Mouse (Mus musculus) gastrocnemius, postnatal 4 days (tissue): ENCODE measurements around the gene Cux1. TPM values are rescaled to one million over a fixed set of nuclear protein-coding genes. Genes with fewer than 3 reads are reported as not detected.

Experiments
- DNase-seq, 2 experiments: peaks; one replicate each; pipeline ENCODE4 v3.0.0; 2021 to 2022; ENCODE audit warnings: low spot score in 2 of 2, mixed read lengths in 2 of 2
- total RNA-seq, 2 experiments: library from RNA; stranded (reverse); gene quantifications; 2 replicates each; pipeline ENCODE4 v1.2.3; 2021

Cux1 gene
- total RNA-seq, 2 experiments from 2014 or later: 118 to 123 TPM

DNA sequence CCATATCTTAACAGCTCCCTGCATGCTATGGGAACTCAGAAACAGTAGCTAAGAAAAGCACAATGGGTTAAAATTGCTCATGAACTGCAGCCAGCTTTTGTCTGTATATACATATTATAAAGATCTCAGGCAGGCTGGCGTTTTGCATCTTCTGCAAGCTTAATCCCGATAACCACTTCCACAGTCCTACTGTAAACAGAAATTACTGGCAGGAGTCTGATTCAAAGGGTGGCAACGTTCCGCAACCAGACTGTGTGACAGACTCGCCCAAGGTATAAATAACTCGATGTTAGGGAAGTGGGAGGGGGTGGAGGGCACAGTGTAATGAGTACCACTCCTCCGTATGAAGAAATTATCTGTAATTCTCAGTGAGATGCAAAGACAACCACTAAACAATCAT lies 55.9 kb downstream of the Cux1 start:
- no peak for DNase-seq

DNA sequence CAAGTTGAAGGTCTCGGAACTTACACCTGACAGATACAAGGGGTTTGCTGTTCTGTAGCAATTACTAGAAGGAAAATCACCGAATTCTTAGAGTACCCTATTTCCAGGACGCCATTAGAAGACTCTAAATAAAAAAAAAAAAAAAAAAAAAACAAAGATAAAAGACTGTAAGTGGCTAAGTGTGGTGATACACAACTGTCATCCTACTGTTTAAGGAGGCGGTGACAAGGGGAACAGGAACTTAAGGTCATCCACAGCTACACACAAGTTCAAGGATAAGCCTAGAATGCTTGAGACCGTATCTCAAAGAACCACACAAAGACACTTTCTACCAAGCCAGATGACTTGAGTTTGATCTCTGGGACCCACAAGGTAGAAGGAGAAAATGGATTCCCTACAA lies 56.7 kb downstream of the Cux1 start:
- DNase-seq: no peak

DNA sequence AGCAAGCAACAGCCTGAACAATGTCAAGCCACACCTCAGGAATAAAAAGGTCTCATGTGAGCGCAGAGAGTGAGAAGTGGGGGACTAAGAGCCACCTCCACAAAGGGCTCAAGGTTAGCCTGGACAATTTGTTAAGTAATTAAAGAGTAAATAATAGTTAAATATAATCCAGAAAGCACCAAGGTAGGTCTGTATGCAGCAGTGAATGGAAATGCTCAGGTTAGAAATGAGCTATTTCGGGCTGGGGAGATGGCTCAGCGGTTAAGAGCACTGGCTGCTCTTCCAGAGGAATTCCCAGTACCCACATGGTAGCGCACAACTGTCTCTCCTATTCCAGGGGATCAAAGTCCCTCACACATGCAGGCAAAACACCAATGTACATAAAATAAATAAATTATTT lies 59.7 kb downstream of the Cux1 start:
- no peak for DNase-seq

DNA sequence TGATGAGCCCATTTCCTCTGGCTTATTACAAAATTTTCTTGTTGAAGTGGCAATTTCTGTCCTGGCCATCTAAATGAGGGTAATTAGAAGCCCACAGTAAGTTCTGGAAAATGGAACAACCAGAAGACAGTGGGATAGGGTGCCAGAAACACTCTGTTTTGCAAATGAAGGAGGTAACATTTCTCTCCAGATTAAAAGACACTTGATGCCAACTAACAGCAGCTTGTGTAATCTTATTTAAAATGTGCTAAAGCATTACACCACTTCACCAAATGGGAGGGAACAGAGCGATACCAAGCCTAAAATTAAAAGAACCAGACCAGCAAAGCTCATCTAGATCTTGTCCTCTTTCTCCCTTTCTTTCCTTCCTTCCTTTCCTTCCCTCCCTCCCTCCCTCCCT lies 61.0 kb downstream of the Cux1 start:
- no peak for DNase-seq

DNA sequence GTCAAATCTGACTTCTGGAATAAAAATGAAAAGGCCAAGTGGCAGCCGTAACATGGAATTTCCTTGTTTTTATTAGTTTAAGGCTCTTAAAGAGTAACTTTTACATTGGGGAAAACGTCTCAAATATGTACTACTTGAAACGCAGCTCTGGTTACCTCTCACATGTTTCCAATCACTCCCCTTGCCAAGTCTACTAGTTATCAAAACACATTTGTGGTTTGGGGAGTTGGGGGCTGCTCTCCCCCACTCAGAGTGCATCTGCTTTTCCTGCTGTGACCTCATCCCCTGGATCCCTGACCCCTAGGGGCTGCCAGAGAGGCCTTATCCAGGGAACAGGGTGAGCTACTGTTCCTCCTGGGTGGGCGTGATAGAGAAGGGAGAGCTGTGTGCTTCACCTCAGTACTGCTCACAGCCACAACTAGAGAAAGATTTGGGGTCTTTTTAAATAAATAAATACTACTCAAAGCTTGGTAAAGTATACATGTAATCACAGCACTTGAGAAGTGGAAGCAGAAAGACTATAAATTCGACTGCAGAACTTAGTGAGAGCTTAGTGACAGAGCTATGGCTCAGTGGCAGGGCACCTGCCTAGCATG lies 64.7 kb downstream of the Cux1 start:
- no peak for DNase-seq

DNA sequence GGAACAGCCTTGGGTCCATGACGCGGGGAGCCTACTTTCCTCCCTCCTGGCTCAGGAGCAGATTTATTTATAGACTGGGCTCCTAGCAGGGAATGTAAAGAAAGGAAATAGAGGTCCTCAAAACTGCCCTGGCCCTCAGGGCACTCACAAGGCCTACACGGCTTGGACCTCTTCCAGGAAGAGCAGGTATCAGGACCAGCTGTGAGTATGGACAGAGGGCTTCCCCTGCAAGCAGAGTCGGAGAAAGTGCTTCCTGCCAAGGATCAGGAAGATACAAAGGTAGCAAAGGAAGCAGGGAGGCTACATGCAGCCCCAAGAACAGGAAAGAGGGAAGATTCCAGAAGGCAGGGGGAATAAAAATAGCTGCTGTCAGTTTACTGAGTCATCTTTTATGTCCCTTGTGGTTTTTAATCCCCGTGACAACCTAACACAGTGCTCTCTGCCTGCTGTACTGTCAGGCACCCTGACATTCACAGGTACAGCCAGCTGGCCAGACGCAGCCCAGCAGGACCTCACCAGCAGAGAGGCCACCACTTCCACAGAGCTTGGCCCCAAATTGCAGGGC lies 66.9 kb downstream of the Cux1 start:
- no peak for DNase-seq

DNA sequence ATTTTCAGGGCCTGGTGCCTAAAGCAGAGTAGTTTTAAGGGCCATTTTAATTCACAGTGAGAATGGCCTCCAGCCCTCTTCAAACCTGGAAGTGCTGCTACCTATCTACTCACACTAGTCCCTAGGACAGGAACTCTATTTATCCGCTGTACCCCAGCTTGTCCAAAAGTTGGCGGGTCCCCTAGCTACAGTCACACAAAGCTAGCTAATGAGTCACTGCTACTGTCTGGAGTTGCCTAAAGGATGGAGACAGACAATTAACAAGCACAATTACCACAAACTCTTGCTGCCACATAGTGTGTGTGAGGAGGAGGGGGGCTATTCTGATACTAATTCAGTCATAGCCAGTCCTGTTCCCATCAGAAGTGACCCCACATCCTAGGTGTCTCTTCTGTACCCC lies 68.0 kb downstream of the Cux1 start:
- no peak for DNase-seq

DNA sequence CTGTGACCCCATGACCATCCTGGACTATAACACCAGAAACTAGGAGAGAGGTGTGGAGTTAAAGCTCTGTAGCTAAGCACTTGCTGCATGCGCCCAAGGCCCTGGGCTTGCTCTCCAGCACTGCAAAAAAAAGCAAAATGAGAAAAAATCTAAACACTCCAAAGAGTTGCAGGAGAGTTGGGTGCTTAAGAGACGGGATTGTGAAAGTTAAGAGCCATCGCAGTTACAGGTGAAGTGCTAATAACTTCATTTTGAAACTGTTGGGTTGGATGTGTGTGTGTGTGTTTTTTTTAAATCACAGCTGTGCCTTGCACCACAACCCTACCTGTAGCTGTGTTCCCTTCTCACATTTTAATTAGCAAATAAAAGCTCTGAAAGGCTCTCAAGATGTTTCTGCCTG lies 68.5 kb downstream of the Cux1 start:
- DNase-seq: no peak

DNA sequence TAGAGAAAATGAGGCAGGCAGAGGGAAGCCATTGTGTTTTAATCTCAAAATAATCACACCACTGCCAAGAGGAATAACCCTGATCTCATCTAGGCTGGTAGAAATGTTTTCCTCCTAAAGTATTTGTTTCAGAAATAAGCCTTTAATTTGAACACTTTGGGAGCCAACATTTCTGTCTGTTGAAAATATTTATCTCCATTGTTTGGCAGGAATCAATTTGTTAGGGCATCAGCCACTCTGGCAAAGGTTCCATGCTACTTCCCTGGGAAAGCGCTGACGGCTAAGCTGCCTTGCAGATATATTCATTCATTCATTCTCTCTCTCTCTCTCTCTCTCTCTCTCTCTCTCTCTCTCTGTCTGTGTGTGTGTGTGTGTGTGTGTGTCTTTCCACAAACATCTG lies 70.0 kb downstream of the Cux1 start:
- no peak for DNase-seq

DNA sequence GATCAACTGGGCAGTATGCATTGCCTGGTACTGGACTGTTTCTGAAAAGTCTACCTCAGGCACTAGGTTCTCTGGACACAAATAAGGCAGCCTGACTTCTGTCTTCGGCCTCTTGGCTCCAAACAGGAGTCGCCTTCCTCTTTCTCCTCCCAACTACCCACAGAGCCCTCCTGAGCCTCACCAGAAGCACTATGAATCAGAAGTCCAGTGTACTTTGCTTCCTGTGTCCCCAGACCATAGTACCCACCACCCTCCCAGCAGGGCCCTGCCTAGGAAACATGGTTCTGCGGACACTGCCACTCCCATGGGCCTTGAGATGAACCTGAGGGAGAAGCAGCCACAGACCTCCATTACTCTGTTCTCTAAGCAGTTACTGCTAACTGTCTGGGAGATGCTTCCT lies 71.7 kb downstream of the Cux1 start:
- no peak for DNase-seq

DNA sequence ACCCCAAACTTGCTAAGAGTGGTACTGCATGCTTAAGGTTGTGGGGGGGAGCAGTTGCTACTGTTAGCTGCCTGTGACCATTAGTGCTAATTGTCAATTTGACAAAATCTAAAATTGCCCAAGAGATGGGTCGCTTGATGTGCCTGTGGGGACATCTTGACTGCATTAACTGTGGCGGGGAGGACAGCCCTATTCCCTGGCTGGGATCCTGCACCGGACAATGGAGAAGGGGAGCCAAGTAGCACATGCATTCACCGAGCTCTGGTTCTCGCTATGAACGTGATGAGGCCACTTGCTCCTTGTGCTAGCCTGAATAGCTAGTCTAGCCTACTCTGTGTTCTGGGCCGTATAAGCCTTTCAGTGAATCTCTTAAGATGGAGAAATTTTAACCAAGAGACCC lies 72.4 kb downstream of the Cux1 start:
- DNase-seq: no peak

DNA sequence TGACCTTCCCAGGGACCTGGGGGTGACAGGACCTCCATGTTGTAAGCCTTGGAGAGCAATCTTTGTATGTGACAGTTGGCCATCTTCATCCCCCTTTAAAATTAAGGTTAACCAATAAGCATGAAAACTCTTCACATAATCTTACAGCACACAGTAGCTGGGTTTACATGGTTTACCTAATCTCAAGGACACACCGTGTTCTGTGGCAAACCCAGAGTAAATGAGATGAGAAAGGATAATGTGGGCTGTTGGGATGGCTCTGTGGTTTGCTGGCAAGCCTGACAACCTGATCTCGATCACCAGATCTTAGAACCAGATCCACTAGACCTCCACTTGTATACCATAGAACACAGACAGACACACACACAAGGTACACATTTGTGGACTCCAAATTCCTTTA lies 73.0 kb downstream of the Cux1 start:
- DNase-seq: no peak

DNA sequence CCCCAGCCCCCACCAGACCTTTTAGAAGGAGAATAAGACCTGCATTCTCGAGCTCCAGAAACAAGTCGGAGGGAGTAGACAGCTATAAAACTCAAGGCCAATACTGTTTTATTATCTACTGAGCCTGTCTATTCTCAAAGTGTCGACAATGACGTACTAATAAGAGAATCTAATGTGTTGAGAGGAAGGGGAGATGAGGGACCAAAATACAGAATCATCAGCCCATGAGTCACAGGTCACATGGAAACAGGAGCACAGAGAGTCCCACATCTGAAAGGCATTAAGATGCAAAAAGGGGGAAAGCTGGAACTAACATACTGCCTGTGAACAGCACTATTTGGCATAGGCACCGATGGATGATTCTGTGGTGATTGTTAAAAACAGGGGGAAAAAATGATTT lies 77.8 kb downstream of the Cux1 start:
- DNase-seq: no peak

DNA sequence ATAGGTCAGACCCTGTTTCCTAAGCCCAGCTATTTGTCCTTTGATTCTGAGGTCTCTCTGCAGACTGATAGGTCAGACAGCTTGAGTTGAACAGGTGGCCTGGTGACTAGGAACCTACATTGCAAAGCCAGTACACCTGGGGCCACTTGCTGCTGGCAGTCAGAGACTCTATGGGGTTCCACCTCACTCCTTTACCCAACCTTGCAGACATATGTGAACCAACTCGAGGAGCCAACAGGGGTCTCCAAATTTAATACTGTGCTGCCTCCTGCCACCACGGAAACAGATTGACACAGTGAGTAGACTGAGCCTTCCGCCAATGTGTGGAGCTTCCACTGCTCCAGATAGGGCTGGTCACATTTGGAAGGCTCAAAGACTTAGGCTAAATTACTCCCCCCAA lies 78.6 kb downstream of the Cux1 start:
- DNase-seq: no peak

DNA sequence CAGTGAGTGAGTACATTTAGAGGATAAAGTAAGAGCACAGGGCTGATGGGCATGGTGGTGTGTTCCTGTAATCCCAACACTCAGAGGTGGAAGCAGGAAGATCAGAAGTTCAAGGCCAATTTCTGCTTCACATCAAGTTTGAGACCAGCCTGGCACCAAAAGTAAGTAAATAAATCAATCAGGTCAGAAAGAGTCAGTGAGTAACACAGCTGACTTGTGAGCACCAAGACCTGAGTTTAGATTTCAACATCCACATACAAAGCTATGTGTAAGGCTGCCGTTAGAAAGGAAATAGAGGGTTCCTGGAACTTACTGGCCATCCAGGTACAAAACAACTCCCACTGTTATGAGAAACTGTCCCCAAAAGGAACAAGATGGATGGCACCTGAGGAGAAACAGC lies 79.1 kb downstream of the Cux1 start:
- DNase-seq: no peak

DNA sequence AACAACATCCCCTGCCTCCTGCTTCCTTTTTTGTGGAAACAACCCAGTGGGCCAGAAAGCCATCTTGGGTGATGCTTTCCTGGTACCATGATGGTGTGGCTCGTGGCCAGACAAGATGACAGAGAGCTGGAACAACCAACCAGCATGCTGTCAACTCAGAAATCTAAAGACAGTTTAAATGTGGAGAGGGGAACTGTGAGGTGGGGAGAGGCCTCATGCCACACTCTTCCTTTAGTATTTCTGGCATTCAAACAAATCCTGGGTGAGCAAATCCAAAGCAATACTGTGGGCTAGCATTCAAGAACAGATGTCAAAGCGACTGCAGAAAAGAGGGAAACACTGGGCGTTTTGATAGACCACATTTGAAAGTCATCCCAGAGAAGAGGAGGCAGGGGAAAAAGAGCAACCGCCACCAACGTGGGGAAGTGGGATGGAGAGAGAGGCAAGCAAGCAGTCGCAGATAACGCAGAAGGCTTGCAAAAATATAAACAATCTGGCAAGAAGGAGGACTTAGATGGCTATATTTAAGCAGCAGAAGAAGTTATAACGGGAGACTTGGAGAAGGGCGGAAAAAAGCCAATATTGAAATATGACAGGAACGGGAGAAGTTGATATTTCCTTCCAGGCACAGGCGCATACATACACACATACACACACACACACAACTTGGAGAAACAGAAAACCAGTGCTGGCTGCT lies 79.7 kb downstream of the Cux1 start:
- no peak for DNase-seq

DNA sequence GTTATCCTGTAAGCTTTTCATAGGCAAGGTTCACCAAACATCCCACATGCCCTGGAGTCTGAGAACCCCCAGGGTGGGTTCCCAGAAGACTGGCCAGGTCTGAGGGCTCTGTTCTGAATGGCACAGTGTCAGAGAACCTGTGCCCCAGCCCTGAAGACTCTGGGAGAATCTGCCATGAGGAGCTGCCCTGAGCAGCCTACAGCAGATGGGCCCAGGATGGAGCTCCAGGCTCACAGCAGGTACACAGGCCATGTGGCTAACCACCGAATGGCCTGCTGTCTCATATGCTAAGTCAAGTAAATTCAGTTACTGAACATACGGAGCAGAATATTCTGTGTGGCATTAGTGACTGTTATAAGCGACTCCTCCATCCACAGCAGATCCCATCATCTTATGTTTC lies 80.9 kb downstream of the Cux1 start:
- no peak for DNase-seq

DNA sequence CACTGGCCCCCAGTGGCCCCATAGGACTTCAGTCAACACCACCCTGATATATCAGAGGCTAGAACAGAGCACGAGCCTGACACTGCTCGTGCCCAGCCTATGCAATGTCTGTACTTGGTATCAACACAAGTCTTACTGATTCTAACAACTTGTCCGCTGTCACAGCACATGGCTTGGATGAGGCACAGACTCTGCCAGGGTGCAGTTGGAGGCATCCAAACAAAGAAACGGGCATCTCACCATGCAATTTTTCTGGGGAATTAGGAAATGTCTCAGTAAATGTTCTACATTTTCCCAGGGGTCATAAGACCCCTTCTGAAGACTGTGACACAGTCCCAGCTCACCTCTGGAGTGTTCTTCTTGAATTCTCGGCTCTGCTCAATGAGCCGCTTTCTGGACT lies 81.9 kb downstream of the Cux1 start:
- no peak for DNase-seq

DNA sequence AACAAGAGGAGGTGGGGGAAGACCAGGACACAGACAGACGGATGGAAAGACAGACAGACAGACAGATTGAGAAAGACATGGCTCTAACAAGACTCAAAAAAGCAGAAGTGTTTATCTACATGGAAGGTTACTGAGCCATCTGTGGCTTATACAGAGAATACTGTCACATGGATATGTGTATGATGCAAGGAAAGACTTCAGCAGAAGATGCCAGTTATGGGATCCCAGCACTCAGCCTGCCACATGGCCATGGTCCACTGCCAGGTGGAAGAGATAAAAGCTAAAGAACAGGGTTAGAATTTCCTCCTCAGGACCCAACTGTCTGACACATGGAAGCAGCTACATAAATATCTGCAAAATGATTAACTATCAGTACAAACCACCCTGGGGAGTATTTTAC lies 84.9 kb downstream of the Cux1 start:
- no peak for DNase-seq

DNA sequence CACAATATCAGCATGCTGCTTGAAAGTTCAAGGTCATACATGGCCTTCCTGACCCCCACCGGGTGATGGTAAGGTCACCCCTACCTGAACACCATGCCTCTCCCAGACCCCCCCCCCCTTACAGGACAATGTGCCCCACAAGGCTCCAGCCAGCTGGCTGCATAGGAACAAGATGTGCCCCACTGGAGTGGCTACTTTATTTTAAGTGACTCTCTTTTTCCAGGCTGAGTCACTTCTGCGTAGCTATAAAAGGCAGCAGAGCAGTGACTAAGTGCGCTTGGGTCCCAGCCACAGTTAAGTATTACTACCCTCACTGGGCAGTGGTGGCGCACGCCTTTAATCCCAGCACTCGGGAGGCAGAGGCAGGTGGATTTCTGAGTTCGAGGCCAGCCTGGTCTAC lies 86.7 kb downstream of the Cux1 start:
- no peak for DNase-seq

DNA sequence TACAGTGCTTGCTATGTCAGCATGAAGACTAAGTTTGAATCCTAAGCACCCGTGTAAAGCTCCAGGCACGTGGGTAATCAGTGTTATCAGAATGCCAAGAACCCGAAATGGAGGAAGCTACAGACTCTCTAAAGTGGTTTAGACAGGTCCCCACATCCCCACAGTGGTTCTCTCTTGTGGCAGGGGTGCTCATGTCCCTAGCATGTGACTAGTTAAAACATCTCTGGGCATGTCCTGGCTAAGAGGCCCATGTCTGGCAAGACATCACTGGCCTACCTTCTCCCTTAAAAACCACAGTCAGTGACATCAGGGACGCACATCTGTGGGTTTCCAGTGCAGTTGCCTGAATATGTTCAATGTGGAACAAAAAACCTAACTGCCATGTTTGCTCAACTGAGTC lies 87.5 kb downstream of the Cux1 start:
- DNase-seq: no peak

DNA sequence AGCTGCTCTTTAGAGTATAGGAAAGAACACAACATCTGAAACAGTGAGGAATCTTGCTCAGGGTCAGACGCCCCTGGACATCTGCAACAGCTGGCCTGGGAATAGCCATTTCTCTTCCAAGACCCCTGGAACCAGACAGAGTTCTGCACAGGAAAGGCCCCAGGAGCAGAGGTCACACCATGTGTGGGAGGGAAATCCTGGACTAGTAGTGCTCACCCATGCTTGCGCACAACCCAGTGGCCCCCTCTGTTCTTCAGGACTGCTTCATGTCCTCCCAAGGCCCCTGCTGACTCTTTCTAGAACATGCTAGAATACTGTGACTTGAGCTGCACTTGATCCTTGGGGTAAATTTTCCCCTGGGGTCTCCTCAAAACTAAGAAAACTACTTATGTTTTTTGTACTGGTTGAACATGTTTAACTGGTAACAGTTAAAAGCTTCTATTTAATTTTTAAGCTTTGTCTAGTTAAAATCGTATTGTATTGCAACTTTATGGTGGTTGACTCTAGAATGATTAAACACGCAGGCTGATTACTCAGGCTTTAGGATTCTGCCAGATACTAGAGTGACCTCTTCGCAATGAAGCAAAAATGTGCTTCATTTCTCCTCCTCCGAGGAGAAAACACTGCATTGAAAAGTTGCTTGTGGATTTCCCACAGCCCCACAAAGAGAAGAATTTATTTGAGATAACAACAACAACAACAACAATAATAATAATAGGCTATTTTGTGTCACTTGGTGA lies 88.1 kb downstream of the Cux1 start:
- no peak for DNase-seq
